Mouse (Mus musculus): ENCODE data around the gene Fcgr2b.

The Fcgr2b gene

DNA sequence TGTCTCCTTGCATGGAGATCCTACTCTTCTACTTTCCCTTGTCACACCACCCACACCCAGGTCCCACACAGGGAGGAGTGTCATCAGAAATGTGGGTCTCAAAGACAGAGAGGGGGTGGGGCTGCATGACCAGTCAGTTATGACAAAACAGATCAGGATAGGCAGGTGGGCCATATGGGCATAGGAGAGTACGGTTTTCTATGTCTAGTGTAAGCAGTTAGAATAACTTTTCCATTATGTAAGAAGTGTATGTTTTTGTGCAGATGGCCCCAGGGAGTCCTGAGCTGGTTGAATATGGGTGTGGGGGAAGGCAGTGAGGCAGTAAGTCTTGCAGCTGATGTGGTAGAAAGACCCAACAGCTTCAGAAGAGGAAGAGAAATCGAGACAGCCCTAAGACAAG lies 47.9 kb downstream of the Fcgr2b start:
- in situ Hi-C loops (cut with MboI, MseI): no loop called here

DNA sequence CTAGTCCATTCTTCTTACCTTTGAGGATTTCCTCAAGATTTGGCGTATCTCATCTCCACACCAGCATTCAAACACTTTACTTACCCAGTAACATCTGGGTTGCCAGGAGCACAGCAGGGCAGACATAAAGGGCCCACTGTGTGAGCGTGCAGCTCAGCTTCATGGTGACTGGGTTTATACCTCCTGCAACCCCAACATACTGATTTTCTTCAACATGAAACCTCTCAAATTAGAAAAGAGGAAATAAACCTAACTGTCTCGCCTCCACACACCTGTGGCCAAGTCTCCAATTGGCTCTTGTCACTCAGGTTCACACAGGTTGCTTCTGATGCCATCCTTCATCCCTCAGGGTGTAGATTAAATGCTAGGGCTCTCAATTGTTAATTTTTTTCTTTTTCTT lies 49.0 kb downstream of the Fcgr2b start, which contains the start of gene Fcrla:
Gene Fcrla, minus strand, starts transcription at position 206 of the 400 bp plus-strand sequence.
- in situ Hi-C loops (cut with MboI, MseI): no loop called here

GRCm38 (mm10) chr1:170926941-170927340 lies 49.4 kb downstream of the Fcgr2b start:
- in situ Hi-C loops (cut with MboI, MseI): no loop called here

DNA sequence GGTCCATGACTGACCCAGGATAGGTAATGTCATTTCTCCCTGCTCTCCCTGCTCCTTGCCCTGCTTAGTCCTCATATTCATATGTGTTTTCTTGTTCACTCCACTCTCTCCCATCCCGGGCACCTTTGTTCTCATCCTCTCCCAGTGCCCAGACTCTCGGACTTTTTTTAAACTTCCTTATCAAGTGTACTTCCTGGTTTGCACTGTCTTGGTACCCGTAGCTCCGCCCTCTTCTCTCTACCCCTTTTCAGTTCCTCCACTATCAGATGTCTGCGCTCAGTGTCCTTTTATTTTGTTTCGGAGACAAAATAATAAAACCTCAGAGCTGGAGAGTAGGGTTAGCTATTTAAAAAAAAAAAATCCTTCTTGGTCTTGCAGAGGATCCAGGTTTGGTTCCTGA lies 51.9 kb downstream of the Fcgr2b start:
- in situ Hi-C loops (cut with MboI, MseI): no loop called here

DNA sequence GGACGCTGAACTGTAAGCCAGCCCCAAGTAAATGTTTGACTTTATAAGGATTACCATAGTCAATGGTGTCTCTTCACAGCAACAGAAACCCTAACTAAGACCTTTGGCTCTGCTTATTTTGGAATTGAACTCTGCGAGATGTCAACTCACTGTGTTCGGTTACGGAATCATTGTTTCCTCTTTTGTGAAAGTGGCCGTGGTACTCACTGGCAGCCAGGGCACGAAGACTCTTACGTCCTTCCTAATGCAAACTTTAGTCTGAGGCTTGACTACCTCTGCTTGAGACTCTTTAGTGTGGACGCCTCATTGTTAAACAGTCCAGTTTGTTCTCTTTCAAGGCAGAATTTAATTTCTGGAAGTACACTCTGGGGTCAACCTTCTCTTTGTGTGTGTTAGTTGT lies 57.0 kb downstream of the Fcgr2b start:
- in situ Hi-C loops (cut with MboI, MseI): no loop called here

GRCm38 (mm10) chr1:170915657-170916056 lies 60.7 kb downstream of the Fcgr2b start:
- in situ Hi-C loops (cut with MboI, MseI): no loop called here

DNA sequence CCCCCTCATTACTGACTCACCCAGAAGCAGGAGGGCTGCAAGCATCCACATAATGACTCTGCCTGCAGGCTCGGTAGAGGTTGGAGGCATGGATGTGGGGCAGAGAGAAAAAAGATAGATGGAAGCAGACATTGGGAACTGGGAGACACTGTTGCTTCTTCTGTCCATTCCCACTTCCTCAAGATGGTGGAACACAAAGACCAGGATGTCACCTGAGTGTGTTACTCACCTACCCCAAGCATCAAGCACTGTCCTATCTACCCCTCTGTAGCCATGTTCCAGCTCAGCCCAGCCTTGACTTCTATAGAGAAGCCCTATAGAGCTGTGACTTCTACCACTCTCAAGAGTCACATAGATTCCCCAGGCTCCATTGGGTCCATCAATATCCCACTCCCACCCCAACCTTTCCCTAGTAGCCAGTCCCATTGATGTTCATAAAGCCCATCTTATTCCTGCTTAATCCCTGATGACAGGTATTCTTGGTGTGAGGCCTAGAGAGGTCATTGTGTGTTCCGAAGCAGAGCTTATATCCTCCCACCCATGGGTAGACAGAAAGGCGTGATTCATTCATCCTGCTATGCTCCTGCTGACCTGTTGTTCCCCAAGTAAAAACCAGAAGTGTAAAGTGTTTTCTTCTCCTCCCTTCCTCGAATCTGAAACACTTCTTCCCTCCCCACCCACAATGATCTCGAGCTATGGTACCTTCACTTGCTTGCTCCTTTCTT lies 63.3 kb downstream of the Fcgr2b start, which contains the start of gene Fcrlb:
Gene Fcrlb, minus strand, starts transcription at position 51 of the 725 bp plus-strand sequence.
- in situ Hi-C loops (cut with MboI, MseI): no loop called here

- in situ Hi-C loops (cut with MboI, MseI): no loop called here
These were observed 64.3 kb downstream of the Fcgr2b start for GRCm38 (mm10) chr1:170911907-170912660.
